Mouse (Mus musculus): ENCODE measurements around the gene Rhbdl1.

GRCm38 (mm10) chr17:25872676-25873075 lies 35.6 kb upstream of the Rhbdl1 start:
- TF ChIP-seq POLR2A (IDR thresholded peaks at IDR 0.05; ENCODE audit: low read depth, low read length), result no peak
- no peak for TF ChIP-seq CTCF (conservative IDR thresholded peaks at IDR 0.05; ENCODE audit: insufficient read depth, insufficient read length, low read depth, low read length)
